Mouse (Mus musculus) embryonic fibroblast, embryonic 13.5 days (primary cell): ENCODE data around the gene Mrpl23.

ENCODE experiments used
- CTCF ChIP-seq: IDR thresholded peaks from 2 replicates; pipeline ENCODE4 v1.5.1; 2011; ENCODE audit warnings: mild to moderate bottlenecking, control low read depth, low read length, moderate library complexity, borderline replicate concordance; ENCODE audit not compliant: insufficient read depth
- POLR2A ChIP-seq: IDR thresholded peaks from 2 replicates; pipeline ENCODE4 v1.6.1; 2011; ENCODE audit warnings: low read depth, mild to moderate bottlenecking, control low read depth, low read length, moderate library complexity

DNA sequence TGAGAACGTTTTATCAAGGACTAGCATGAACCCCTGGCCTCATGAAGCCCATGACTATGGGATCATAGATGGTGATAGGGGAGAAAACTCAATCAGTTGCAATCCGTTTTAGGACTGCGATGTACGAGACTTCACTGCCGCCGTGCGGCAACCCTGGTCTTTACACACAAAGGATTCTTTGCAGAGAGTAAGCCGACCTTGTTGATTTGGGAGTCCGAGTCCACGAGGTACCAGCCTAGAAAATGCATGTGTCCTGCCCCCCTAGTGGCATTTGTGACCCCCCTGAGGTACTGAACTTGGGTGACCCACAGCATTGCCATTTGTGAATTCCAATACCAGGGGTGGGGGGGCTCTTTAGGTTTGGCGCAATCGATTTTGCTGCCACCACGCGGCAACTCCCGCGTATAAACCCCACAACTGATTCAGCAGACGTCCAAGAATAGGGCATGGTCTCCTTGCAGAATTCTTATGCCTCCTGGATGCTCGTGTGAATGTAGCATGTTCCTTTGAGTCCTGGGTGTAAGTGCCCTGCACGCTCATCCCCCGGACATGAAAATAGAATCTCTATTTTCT is 49.3 kb downstream of the Mrpl23 start:
- TF ChIP-seq POLR2A (no peak), CTCF (peak; percentile 31; the same call in 1 of the 2 replicates)
